Mouse (Mus musculus) stomach, embryonic 15.5 days (tissue): ENCODE measurements around the gene Rps2. TPM values are rescaled to one million over a fixed set of nuclear protein-coding genes. Genes with fewer than 3 reads are reported as not detected.
"Not testable (repeated sequence)": the region's sequence is repeated elsewhere in the genome, so short reads cannot be mapped to it uniquely, and the experiment has no call there.

Experiments
- ATAC-seq: fragments of 200-750 bp; cut with Nextera tagmentation; 2 replicates; pipeline ENCODE4 v1.8.0; 2017; ENCODE audit warnings: low read depth, moderate number of reproducible peaks, moderate TSS enrichment; ENCODE audit not compliant: insufficient read depth, low FRiP score
- H3K27ac ChIP-seq: fragments of 300-500 bp; sonication (generic); 2 replicates; pipeline ENCODE4 v1.5.1; 2015; ENCODE audit warnings: mild to moderate bottlenecking, inconsistent platforms
- H3K27me3 ChIP-seq: fragments of 300-500 bp; sonication (generic); replicated peaks from 2 replicates; pipeline ENCODE4 v1.6.1; 2015; ENCODE audit warnings: inconsistent platforms
- H3K36me3 ChIP-seq: fragments of 300-500 bp; sonication (generic); 2 replicates; pipeline ENCODE4 v1.6.1; 2015; ENCODE audit warnings: inconsistent platforms
- H3K4me1 ChIP-seq: fragments of 300-500 bp; sonication (generic); 2 replicates; pipeline ENCODE4 v1.6.1; 2015; ENCODE audit warnings: inconsistent platforms
- H3K4me2 ChIP-seq: fragments of 300-500 bp; sonication (generic); 2 replicates; pipeline ENCODE4 v1.6.1; 2015; ENCODE audit warnings: mild to moderate bottlenecking, inconsistent platforms
- H3K4me3 ChIP-seq: fragments of 300-500 bp; sonication (generic); replicated peaks from 2 replicates; pipeline ENCODE4 v1.5.1; 2015; ENCODE audit warnings: inconsistent platforms
- H3K9ac ChIP-seq: fragments of 300-500 bp; sonication (generic); 2 replicates; pipeline ENCODE4 v1.6.1; 2015; ENCODE audit warnings: inconsistent platforms
- H3K9me3 ChIP-seq: fragments of 300-500 bp; sonication (generic); 2 replicates; pipeline ENCODE4 v1.6.1; 2016; ENCODE audit warnings: inconsistent platforms
- WGBS: fragments of 180-500 bp; shearing (Covaris S2); methylation state at CpG from one replicate; pipeline ENCODE4 v1.1.7; 2015; 5-methylcytosine and 5-hydroxymethylcytosine counted together
- polyA plus RNA-seq: library from polyadenylated mRNA; unstranded; fragments of >200 nt; fragmentation: Nextera tagmentation; extraction: Ambion mirVana; gene quantifications from 2 replicates; pipeline ENCODE4 v1.2.1, GENCODE M21; 2015

The Rps2 gene
- polyA plus RNA-seq: 1,497 and 1,515 TPM in 2 replicates

DNA sequence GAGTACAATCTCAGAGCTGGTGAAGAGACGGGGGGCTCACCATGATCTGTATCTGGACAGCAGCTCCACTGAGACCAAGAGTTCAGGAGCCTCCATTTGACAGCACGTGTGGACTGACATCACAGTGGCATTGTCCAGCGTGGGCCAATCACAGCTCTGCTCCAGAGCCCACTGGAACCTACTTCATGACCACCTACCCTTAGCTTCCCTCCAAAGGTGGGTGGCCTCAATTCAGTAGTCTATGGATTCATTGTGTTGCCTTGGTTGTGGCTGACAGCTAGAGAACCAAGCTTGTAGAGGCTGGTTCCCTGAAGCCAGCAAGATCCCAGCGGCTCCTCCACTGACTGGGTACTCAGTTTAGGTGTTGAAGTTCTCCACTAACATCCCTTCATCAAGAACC lies at the start of gene Rps2, which contains the start of gene Rnf151:
Gene Rps2 (plus strand): TSS at position 174 of the 400 bp plus-strand sequence.
Gene Rnf151 (minus strand): TSS at position 121 of the 400 bp plus-strand sequence.
- Histone ChIP-seq H3K4me1 (peaks cover 16% of the 10 kb centered on the region), H3K27me3 (no peaks in the 10 kb centered on the region), H3K4me2 (peak within 1 kb of the TSS; percentile 57), H3K4me3 (peak within 1 kb of the TSS; percentile 90), H3K9ac (peak within 1 kb of the TSS; percentile 96; the same call in 1 of the 2 replicates), H3K36me3 (peaks cover 25% of the 10 kb centered on the region), H3K27ac (no peak within 1 kb of the TSS), H3K9me3 (no peaks in the 10 kb centered on the region)
- ATAC-seq: no peak
- 87% methylated on average over 4 of the region's 4 CpGs for WGBS

- Histone ChIP-seq H3K27ac (peak overlapping the region; percentile 62), H3K9ac (peak overlapping the region; percentile 26; the same call in 1 of the 2 replicates), H3K4me2 (peak overlapping the region; percentile 67), H3K4me1 (peaks cover 20% of the 10 kb centered on the region), H3K4me3 (peak overlapping the region; percentile 98)
- WGBS: 6% methylated on average over 15 of the region's 15 CpGs
- H3K27me3 ChIP-seq, ATAC-seq, H3K36me3 ChIP-seq, H3K9me3 ChIP-seq: not testable (repeated sequence)
Observed at GRCm38 (mm10) chr17:24669214-24669544, 48.7 kb upstream of the Rps2 start.

GRCm38 (mm10) chr17:24669545-24670245 lies 48.2 kb upstream of the Rps2 start, which contains the start of gene Zfp598:
TSS of gene Zfp598 (plus strand) at chr17:24669687.
- Histone ChIP-seq H3K4me2 (peak within 1 kb of the TSS; percentile 67), H3K9me3 (no peaks in the 10 kb centered on the region), H3K4me1 (peaks cover 20% of the 10 kb centered on the region), H3K27ac (peak within 1 kb of the TSS; percentile 84), H3K27me3 (no peaks in the 10 kb centered on the region), H3K36me3 (no peaks in the 10 kb centered on the region), H3K9ac (peak within 1 kb of the TSS; percentile 89), H3K4me3 (peak within 1 kb of the TSS; percentile 98)
- ATAC-seq: peak; percentile 99
- WGBS: under 1% methylated on average over 64 of the region's 80 CpGs

DNA sequence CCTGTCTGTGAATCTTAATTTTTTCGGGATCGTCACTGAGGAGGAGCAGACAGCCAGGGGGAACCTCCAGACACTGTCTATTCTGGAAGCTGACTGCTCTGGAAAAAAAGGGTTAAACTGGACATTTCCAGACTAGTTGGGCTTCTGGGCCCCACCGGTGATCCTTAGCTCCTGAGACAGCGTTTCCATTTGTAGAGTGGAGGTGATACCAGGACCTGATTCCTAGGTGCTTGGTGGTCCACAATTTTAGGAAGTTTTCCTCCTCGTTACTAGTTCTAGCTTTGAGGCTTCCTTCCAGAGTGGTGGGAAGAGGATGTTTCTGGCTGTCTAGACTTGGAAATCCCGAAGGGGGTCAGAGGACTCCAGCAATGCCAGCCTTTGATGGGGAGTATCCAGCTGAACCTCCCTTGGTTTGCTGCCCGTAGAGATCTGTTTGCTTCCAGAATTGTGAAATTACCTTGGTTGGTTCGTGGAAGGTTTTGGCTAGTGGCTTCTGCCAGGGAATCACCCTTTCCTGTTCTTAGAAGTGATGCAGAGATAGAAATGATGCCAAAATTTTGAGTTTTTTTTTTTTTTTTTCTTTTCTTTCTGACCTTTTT lies 47.6 kb upstream of the Rps2 start:
- ATAC-seq: no peak
- no peaks in the 10 kb centered on the region for H3K27me3 ChIP-seq
- peak overlapping the region; percentile 67 for H3K4me2 ChIP-seq
- H3K4me1 ChIP-seq: peaks cover 20% of the 10 kb centered on the region
- peak overlapping the region; percentile 89 for H3K9ac ChIP-seq
- H3K27ac ChIP-seq: peak overlapping the region; percentile 84
- H3K9me3 ChIP-seq: no peaks in the 10 kb centered on the region
- no peaks in the 10 kb centered on the region for H3K36me3 ChIP-seq
- H3K4me3 ChIP-seq: peak overlapping the region; percentile 98
- 9% methylated on average over 8 of the region's 8 CpGs for WGBS

DNA sequence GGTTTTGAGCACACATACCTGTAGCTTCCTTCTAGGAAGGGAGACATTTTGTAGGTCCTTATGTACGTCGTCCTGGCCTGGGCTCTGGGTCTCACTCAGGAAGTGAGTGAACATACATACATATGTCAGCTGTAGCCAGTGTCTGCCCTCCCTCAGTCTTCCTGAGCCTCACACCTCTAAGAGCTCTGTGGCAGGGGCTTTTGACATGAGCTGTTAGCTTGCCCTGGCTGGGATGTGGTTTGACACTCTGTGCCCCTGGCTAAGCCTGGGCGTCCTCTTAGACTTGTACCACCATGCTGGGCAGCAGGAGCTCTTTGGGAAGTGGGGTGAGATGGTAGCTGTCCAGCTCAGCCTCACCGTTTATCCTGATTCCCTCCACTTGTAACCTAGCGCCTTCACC lies 46.6 kb upstream of the Rps2 start:
- Histone ChIP-seq H3K27me3 (no peaks in the 10 kb centered on the region), H3K9me3 (no peaks in the 10 kb centered on the region), H3K4me3 (peak overlapping the region; percentile 98; the same call in 1 of the 2 replicates), H3K4me2 (peak overlapping the region; percentile 67; the same call in 1 of the 2 replicates), H3K9ac (no peak overlapping the region), H3K36me3 (no peaks in the 10 kb centered on the region), H3K4me1 (peaks cover 20% of the 10 kb centered on the region), H3K27ac (no peak overlapping the region)
- WGBS: 62% methylated on average over 5 of the region's 5 CpGs
- no peak for ATAC-seq

- 0 out of 2 replicates have a peak, but pooled peaks have one; percentile 21 for ATAC-seq
- Histone ChIP-seq H3K27ac (no peak overlapping the region), H3K36me3 (peaks cover 4% of the 10 kb centered on the region; the same call in 1 of the 2 replicates), H3K4me3 (no peak overlapping the region), H3K9ac (no peak overlapping the region), H3K4me1 (peaks cover 21% of the 10 kb centered on the region), H3K9me3 (no peaks in the 10 kb centered on the region), H3K4me2 (peak overlapping the region; percentile 67; the same call in 1 of the 2 replicates), H3K27me3 (no peaks in the 10 kb centered on the region)
- 12% methylated on average over 5 of the region's 5 CpGs for WGBS
Observed at GRCm38 (mm10) chr17:24672141-24672540, 45.8 kb upstream of the Rps2 start.

- Histone ChIP-seq H3K9ac (0 out of 2 replicates have a peak overlapping the region, but pooled peaks have one; percentile 8), H3K27me3 (no peaks in the 10 kb centered on the region), H3K4me1 (peaks cover 24% of the 10 kb centered on the region), H3K27ac (no peak overlapping the region), H3K36me3 (peaks cover 25% of the 10 kb centered on the region), H3K4me2 (no peak overlapping the region), H3K4me3 (no peak overlapping the region), H3K9me3 (no peaks in the 10 kb centered on the region)
- 78% methylated on average over 7 of the region's 7 CpGs for WGBS
- no peak for ATAC-seq
Observed at GRCm38 (mm10) chr17:24674277-24674676, 43.6 kb upstream of the Rps2 start.

- WGBS: 70% methylated on average over 2 of the region's 2 CpGs
- Histone ChIP-seq H3K4me1 (peaks cover 16% of the 10 kb centered on the region), H3K36me3 (peaks cover 44% of the 10 kb centered on the region), H3K4me3 (no peak overlapping the region), H3K27ac (no peak overlapping the region), H3K9me3 (no peaks in the 10 kb centered on the region), H3K9ac (no peak overlapping the region), H3K4me2 (no peak overlapping the region), H3K27me3 (no peaks in the 10 kb centered on the region)
- ATAC-seq: no peak
Observed at GRCm38 (mm10) chr17:24676187-24676586, 41.7 kb upstream of the Rps2 start.

GRCm38 (mm10) chr17:24676877-24677276 lies 41.0 kb upstream of the Rps2 start:
- peaks cover 49% of the 10 kb centered on the region for H3K36me3 ChIP-seq
- H3K4me1 ChIP-seq: peaks cover 9% of the 10 kb centered on the region
- H3K9me3 ChIP-seq: no peaks in the 10 kb centered on the region
- no peak overlapping the region for H3K4me3 ChIP-seq
- no peak overlapping the region for H3K9ac ChIP-seq
- 88% methylated on average over 5 of the region's 5 CpGs for WGBS
- H3K27me3 ChIP-seq: no peaks in the 10 kb centered on the region
- no peak overlapping the region for H3K27ac ChIP-seq
- H3K4me2 ChIP-seq: no peak overlapping the region
- ATAC-seq: no peak

GRCm38 (mm10) chr17:24677500-24678080 lies 40.3 kb upstream of the Rps2 start:
- peak; percentile 79 for ATAC-seq
- Histone ChIP-seq H3K4me2 (no peak overlapping the region), H3K27me3 (no peaks in the 10 kb centered on the region), H3K9me3 (no peaks in the 10 kb centered on the region), H3K4me1 (peaks cover 4% of the 10 kb centered on the region; the same call in 1 of the 2 replicates), H3K9ac (no peak overlapping the region), H3K27ac (no peak overlapping the region), H3K36me3 (peaks cover 53% of the 10 kb centered on the region), H3K4me3 (no peak overlapping the region)
- WGBS: 85% methylated on average over 24 of the region's 24 CpGs

DNA sequence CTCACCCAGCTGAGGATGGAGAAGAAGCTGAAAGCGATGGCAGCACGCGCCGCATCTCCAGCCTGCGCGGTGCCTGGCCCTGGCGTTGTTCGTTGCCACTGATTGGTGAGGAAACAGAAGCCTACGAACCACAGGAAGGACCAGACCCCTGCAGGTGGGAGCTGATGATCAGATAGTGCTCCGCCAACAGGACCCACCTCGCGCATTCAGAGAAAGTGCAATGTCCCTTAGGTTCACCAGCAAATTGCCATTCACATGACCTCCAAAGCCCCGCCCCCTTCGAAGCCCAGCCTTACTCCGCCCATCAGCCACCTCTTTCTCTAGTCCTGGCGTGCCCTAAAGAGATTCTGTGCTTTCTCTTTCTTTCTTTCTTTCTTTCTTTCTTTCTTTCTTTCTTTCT lies 31.4 kb upstream of the Rps2 start:
- ATAC-seq: no peak
- peak overlapping the region; percentile 37 for H3K4me2 ChIP-seq
- no peak overlapping the region for H3K27ac ChIP-seq
- no peak overlapping the region for H3K4me3 ChIP-seq
- 27% methylated on average over 16 of the region's 16 CpGs for WGBS
- peaks cover 21% of the 10 kb centered on the region for H3K4me1 ChIP-seq
- H3K27me3 ChIP-seq: peaks cover 45% of the 10 kb centered on the region
- no peaks in the 10 kb centered on the region for H3K9me3 ChIP-seq
- peaks cover 5% of the 10 kb centered on the region; the same call in 1 of the 2 replicates for H3K36me3 ChIP-seq
- H3K9ac ChIP-seq: no peak overlapping the region
